Mouse (Mus musculus) cerebellum, adult 2 months (tissue): Measurements from ENCODE around the gene Slc38a2.

Experiments used
- CTCF ChIP-seq: fragments of 200-500 bp; IDR thresholded peaks from 2 replicates; pipeline ENCODE4 v1.5.1; 2011; ENCODE audit warnings: low read depth, mild to moderate bottlenecking, control low read depth, low read length, moderate library complexity, borderline replicate concordance; ENCODE audit not compliant: insufficient read depth
- POLR2A ChIP-seq: fragments of 200-500 bp; IDR thresholded peaks from 2 replicates; pipeline ENCODE4 v1.6.1; 2011; ENCODE audit warnings: low read length, control low read depth, borderline replicate concordance; ENCODE audit not compliant: insufficient read depth

- peak; percentile 78 for TF ChIP-seq CTCF
- no peak for TF ChIP-seq POLR2A
Observed at GRCm38 (mm10) chr15:96665889-96666288, 33.6 kb downstream of the Slc38a2 start.
